ENCODE assay signal across 40 mouse cellular contexts in genomic region chr13:21992550-21992949, GRCm38 (mm10). TPM values are rescaled to one million over a fixed set of nuclear protein-coding genes. Genes with fewer than 3 reads are reported as not detected.
"Had no signal": no experiment of that assay in that cellular context is flagged by ENCODE, and none has a peak within 500 bp of the region (broad histone marks: within the 10 kb centered on the region; RNA-seq: fewer than 3 reads in every experiment).

No protein-coding gene starts in this region.

- H3K36me3 ChIP-seq: heart, embryonic 13.5 days; heart, embryonic 15.5 days; hindbrain, embryonic 10.5 days; hindbrain, embryonic 12.5 days; hindbrain, embryonic 15.5 days; kidney, embryonic 15.5 days; limb, embryonic 13.5 days; limb, embryonic 15.5 days; liver, embryonic 13.5 days; liver, embryonic 15.5 days had no signal

- H3K27ac ChIP-seq: gastrocnemius, adult 2 months; heart, embryonic 13.5 days; heart, embryonic 15.5 days; hindbrain, embryonic 10.5 days; hindbrain, embryonic 12.5 days; hindbrain, embryonic 15.5 days; hindbrain, postnatal 0 days; kidney, embryonic 15.5 days; kidney, postnatal 0 days; limb, embryonic 13.5 days; limb, embryonic 15.5 days; liver, embryonic 13.5 days; liver, embryonic 15.5 days had no signal

- H3K4me2 ChIP-seq: heart, embryonic 11.5 days; heart, embryonic 13.5 days; heart, embryonic 15.5 days; hindbrain, embryonic 12.5 days; hindbrain, embryonic 15.5 days; kidney, embryonic 15.5 days; limb, embryonic 13.5 days; limb, embryonic 15.5 days; liver, embryonic 13.5 days; liver, embryonic 15.5 days had no signal

- DNase-seq: gastrocnemius, adult 2 months; gastrocnemius, postnatal 10 days; gastrocnemius, postnatal 25 days; heart, adult 18-20 months; heart, postnatal 4 days; kidney, adult 11 months; kidney, adult 2 months; kidney, adult 9 months; kidney, postnatal 14 days; kidney, postnatal 36 days; layer of hippocampus, adult 9-11 months; layer of hippocampus, postnatal 36 days; left cerebral cortex, postnatal 4 days; liver, embryonic 13.5 days had no signal

- H3K9ac ChIP-seq: heart, embryonic 13.5 days; heart, embryonic 15.5 days; hindbrain, embryonic 12.5 days; hindbrain, embryonic 15.5 days; kidney, embryonic 15.5 days; limb, embryonic 13.5 days; limb, embryonic 15.5 days; liver, embryonic 13.5 days; liver, embryonic 15.5 days had no signal

- H3K9me3 ChIP-seq: heart, embryonic 15.5 days; hindbrain, embryonic 10.5 days; hindbrain, embryonic 12.5 days; hindbrain, embryonic 15.5 days; kidney, embryonic 15.5 days; limb, embryonic 15.5 days; liver, embryonic 13.5 days; liver, embryonic 15.5 days had no signal

- ATAC-seq: hindbrain, postnatal 0 days; intestine, embryonic 16.5 days had no signal

- H3K4me3 ChIP-seq: gastrocnemius, adult 2 months; heart, embryonic 13.5 days; heart, embryonic 15.5 days; hindbrain, embryonic 10.5 days; hindbrain, embryonic 12.5 days; hindbrain, embryonic 15.5 days; kidney, embryonic 15.5 days; limb, embryonic 13.5 days; limb, embryonic 15.5 days; liver, embryonic 13.5 days; liver, embryonic 15.5 days had no signal

RNA-seq across cellular contexts. Expression of gene Pom121l2, which starts 11.6 kb away (rescaled TPM):
- total RNA-seq: gastrocnemius, adult 2 months; gastrocnemius, postnatal 10 days; gastrocnemius, postnatal 25 days; gastrocnemius, postnatal 4 days; granulocyte monocyte progenitor cell, adult 5-6 weeks; heart, adult 18-20 months; heart, adult 8-10 months; heart, postnatal 25 days; heart, postnatal 4 days; hindbrain, postnatal 0 days; layer of hippocampus, adult 8-10 months; layer of hippocampus, postnatal 36 days; left cerebral cortex, adult 18-20 months; left cerebral cortex, adult 8-10 months; left cerebral cortex, postnatal 10 days; left cerebral cortex, postnatal 25 days; liver, adult 2 months had no signal
- polyA plus RNA-seq: heart, embryonic 11.5 days; heart, embryonic 15.5 days; heart, postnatal 0 days; hindbrain, embryonic 10.5 days; hindbrain, embryonic 15.5 days; hindbrain, postnatal 0 days; intestine, embryonic 14.5 days; intestine, embryonic 16.5 days; kidney, postnatal 0 days; large intestine, adult 2 months; liver, adult 2 months; liver, embryonic 13.5 days; liver, embryonic 15.5 days had no signal

RNA-seq across cellular contexts. Expression of gene Prss16, which starts 17.0 kb away (rescaled TPM):
- total RNA-seq: gastrocnemius, adult 2 months; gastrocnemius, postnatal 10 days; gastrocnemius, postnatal 25 days; heart, adult 18-20 months; heart, postnatal 25 days; heart, postnatal 4 days; hindbrain, postnatal 0 days; left cerebral cortex, postnatal 4 days; liver, adult 2 months had no signal
- polyA plus RNA-seq: hindbrain, embryonic 15.5 days; hindbrain, postnatal 0 days; kidney, adult 2 months; liver, adult 2 months had no signal

RNA-seq across cellular contexts. Expression of gene Hist1h2ah, which starts 42.8 kb away (rescaled TPM):
- polyA plus RNA-seq: heart, embryonic 15.5 days; heart, postnatal 0 days; liver, adult 2 months had no signal
